Mouse (Mus musculus): Measurements from ENCODE around the gene Myo1b. TPM values are rescaled to one million over a fixed set of nuclear protein-coding genes. Genes with fewer than 3 reads are reported as not detected.
A peak's percentile ranks its signal among the peaks of the same experiment; 100 is the strongest.

The Myo1b gene
- total and polyA plus RNA-seq, 2 experiments from 2014 or later = 27.9 to 44.7 TPM

- Histone ChIP-seq H3K9me3 (ENCODE audit: low read length) (no peaks in the 10 kb centered on the region), H3K27ac (no peak overlapping the region), H3K27me3 (ENCODE audit: insufficient read depth, low read length) (no peaks in the 10 kb centered on the region), H3K4me1 (ENCODE audit: insufficient read depth, low read length) (no peaks in the 10 kb centered on the region), H3K4me3 (ENCODE audit: low read length) (no peak overlapping the region), H3K36me3 (ENCODE audit: insufficient read depth, low read length) (no peaks in the 10 kb centered on the region), H3K4me2 (ENCODE audit: low read depth, low read length) (no peak overlapping the region), H3K9ac (replicated peaks; ENCODE audit: low read length) (no peak overlapping the region)
- WGBS = 93% methylated on average over 1 of the region's 1 CpGs
- ATAC-seq = no peak
- no peak for DNase-seq (ENCODE audit: low spot score)
- no peak for TF ChIP-seq CTCF (IDR thresholded peaks at IDR 0.05; ENCODE audit: low read depth)
These were observed 100.2 kb downstream of the Myo1b start for GRCm38 (mm10) chr1:51815636-51816035.

DNA sequence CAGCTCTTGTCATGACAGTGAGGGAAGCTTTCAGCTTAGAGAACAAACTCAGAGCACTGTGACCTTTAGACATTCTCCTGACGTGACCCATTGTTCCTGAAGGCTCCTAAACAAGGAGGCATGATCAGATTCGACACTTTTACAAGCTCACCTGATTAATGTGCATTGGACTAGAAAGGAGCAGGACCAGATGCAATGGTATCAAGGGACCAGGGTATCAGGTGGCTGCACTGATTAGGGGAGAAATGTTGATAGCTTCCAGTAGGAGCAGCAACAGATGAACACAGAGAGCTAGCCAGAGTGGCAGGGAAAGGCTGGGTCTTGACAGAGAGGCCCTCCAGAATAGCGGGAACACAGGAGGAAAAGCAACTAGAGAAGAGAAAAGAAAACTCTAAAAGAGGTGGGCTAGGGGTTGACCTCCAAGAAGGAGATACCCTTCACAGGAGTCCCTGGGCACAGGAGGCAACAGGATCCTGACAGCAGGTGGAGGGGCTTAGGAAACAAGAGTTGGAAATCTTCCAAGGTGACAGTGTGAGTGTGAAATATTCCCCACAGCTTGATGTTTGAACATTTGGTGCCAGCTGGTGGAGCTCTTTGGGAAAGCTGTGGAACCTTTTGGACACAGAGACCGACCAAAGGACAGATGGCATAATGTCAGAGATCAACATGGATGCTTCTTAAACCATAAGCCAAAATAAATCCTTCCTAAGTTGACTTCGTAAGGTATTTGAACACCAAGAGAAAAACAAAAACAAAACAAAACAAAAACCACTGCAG, 100.8 kb downstream of the Myo1b start:
- DNase-seq (ENCODE audit: low spot score) = peak; percentile 62

DNA sequence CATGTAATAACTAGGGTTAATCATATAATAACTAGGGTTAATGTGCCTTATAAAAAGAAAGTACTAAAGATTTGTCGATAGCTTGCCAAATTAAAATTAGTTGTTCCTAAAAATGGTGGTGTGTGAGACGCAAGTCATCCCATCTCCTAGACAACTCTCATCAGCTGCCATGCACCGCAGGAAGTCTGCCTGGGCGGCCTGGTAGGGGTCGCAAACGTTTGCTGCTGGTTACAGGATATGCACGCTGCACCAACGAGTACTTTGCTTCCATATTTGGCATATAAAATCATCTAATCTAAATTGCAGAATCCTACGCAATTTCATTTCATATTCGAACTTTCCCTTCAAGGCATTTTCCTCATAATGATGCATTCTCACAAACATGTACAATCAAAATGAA, 107.0 kb downstream of the Myo1b start:
- no peak overlapping the region for H3K4me3 ChIP-seq (ENCODE audit: low read length)
- no peak overlapping the region for H3K27ac ChIP-seq
- no peak for TF ChIP-seq CTCF (IDR thresholded peaks at IDR 0.05; ENCODE audit: low read depth)
- H3K9me3 ChIP-seq (ENCODE audit: low read length) = no peaks in the 10 kb centered on the region
- ATAC-seq (no peak), DNase-seq (ENCODE audit: low spot score) (no peak)
- H3K4me2 ChIP-seq (ENCODE audit: low read depth, low read length) = no peak overlapping the region
- 0 out of 2 replicates have a peak, but pooled peaks cover 5% of the 10 kb centered on the region for H3K4me1 ChIP-seq (ENCODE audit: insufficient read depth, low read length)
- no peaks in the 10 kb centered on the region for H3K27me3 ChIP-seq (ENCODE audit: insufficient read depth, low read length)
- H3K9ac ChIP-seq (replicated peaks; ENCODE audit: low read length) = no peak overlapping the region
- 67% methylated on average over 10 of the region's 10 CpGs for WGBS
- H3K36me3 ChIP-seq (ENCODE audit: insufficient read depth, low read length) = no peaks in the 10 kb centered on the region

More for the DNA sequence above, 100.8 kb downstream of the Myo1b start:
- H3K36me3 ChIP-seq (ENCODE audit: insufficient read depth, low read length) = no peaks in the 10 kb centered on the region
- no peak overlapping the region for H3K4me3 ChIP-seq (ENCODE audit: low read length)
- no peaks in the 10 kb centered on the region for H3K9me3 ChIP-seq (ENCODE audit: low read length)
- H3K27ac ChIP-seq = no peak overlapping the region
- ATAC-seq = peak; percentile 49
- no peaks in the 10 kb centered on the region for H3K4me1 ChIP-seq (ENCODE audit: insufficient read depth, low read length)
- H3K27me3 ChIP-seq (ENCODE audit: insufficient read depth, low read length) = no peaks in the 10 kb centered on the region
- peak; percentile 12; the same call in 1 of the 2 replicates for TF ChIP-seq CTCF (IDR thresholded peaks at IDR 0.05; ENCODE audit: low read depth)
- H3K4me2 ChIP-seq (ENCODE audit: low read depth, low read length) = no peak overlapping the region
- no peak overlapping the region for H3K9ac ChIP-seq (replicated peaks; ENCODE audit: low read length)
- WGBS = 62% methylated on average over 5 of the region's 5 CpGs

DNA sequence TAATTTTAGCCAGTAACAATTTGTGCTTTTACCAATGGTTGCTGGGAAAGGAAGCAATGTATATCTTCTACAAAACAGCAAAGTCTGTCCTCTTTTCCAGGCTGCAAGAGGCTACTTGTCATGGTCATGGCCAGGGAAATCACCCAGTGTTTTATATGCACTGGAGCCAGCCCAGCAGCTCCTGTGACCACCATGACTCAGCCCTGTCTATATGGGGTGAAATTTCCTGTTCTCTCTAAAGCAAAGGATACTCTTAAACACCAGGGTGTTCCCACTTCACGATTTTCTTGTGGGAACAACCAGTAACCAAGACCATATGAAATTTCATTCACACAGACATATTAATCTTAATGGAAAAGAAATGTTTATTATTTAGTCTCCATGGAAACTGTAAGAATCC, 107.6 kb downstream of the Myo1b start:
- 0 out of 2 replicates have a peak, but pooled peaks cover 5% of the 10 kb centered on the region for H3K4me1 ChIP-seq (ENCODE audit: insufficient read depth, low read length)
- no peak overlapping the region for H3K4me3 ChIP-seq (ENCODE audit: low read length)
- H3K27ac ChIP-seq = no peak overlapping the region
- no peak overlapping the region for H3K4me2 ChIP-seq (ENCODE audit: low read depth, low read length)
- DNase-seq (ENCODE audit: low spot score) (no peak), ATAC-seq (no peak)
- H3K36me3 ChIP-seq (ENCODE audit: insufficient read depth, low read length) = no peaks in the 10 kb centered on the region
- no peak overlapping the region for H3K9ac ChIP-seq (replicated peaks; ENCODE audit: low read length)
- TF ChIP-seq CTCF (IDR thresholded peaks at IDR 0.05; ENCODE audit: low read depth) = no peak
- no peaks in the 10 kb centered on the region for H3K27me3 ChIP-seq (ENCODE audit: insufficient read depth, low read length)
- no peaks in the 10 kb centered on the region for H3K9me3 ChIP-seq (ENCODE audit: low read length)
- WGBS = 69% methylated on average over 1 of the region's 1 CpGs

DNA sequence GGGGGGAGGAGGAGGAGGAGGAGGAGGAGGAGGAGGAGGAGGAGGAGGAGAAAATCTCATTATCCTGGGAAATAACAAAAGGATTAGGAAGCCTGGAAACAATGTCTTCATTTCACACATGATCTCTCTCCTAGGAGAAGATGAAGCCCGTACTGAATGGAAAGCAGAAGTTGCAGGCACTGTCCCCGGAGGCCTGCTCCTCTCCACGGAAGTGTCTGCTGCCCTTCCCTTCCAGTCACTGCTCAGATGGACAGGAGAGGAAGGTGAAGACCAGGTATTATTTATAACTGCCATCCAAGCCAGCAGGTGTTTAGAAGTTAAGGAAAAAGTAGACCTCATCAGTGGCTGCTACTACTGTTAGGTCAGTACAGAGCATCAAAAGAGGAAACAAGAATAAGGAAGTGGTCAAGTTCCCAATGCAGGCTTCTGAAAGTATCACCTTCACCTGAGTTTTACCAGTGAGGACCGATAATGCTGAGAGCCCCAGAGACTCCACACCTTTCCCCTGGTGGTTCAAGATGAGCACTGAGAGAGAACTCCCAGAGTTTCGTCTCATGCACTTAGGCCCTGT, 110.7 kb downstream of the Myo1b start:
- Histone ChIP-seq H3K4me1 (ENCODE audit: insufficient read depth, low read length) (0 out of 2 replicates have a peak, but pooled peaks cover 5% of the 10 kb centered on the region), H3K27ac (no peak overlapping the region), H3K27me3 (ENCODE audit: insufficient read depth, low read length) (no peaks in the 10 kb centered on the region), H3K9me3 (ENCODE audit: low read length) (no peaks in the 10 kb centered on the region), H3K9ac (replicated peaks; ENCODE audit: low read length) (no peak overlapping the region), H3K4me3 (ENCODE audit: low read length) (no peak overlapping the region), H3K36me3 (ENCODE audit: insufficient read depth, low read length) (no peaks in the 10 kb centered on the region), H3K4me2 (ENCODE audit: low read depth, low read length) (no peak overlapping the region)
- WGBS = 39% methylated on average over 5 of the region's 5 CpGs
- no peak for ATAC-seq
- no peak for TF ChIP-seq CTCF (IDR thresholded peaks at IDR 0.05; ENCODE audit: low read depth)
- no peak for DNase-seq (ENCODE audit: low spot score)

DNA sequence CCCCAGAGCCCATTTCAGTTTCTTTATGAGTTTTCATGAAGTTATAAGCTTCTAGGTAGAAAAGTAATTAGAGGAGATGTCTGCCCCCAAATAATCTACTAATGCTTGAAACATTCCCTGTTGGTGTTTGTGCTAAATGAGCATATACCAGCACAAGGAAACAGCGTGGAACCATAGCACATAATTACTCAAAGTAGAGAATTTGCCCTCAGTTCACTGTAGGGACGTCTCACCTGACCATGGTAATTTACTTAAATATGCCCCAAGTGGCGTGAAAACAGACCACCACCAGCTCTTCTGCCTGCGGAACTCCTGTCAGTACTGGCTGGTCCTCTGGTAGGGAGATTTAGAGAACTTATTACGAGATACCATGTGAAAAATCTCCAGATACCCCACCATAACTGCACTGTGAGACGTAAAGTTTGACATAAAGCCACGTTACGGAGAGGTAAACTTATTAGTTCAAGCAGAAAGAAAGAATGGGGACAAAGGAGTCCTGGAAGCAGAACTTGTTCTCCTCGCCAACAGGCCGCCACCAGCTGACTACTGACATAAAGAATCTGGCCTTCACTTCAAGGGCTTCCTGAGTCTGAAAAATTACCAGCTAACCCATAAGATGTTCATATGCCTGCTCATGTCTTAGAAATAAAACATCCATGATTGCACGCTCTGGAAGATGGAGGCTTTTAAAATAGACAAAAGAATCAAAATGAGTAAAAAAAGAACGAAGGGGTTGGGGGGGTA, 111.4 kb downstream of the Myo1b start:
- Histone ChIP-seq H3K4me3 (ENCODE audit: low read length) (no peak overlapping the region), H3K27ac (no peak overlapping the region)

More for the DNA sequence above, 111.4 kb downstream of the Myo1b start:
- Histone ChIP-seq H3K4me1 (ENCODE audit: insufficient read depth, low read length) (0 out of 2 replicates have a peak, but pooled peaks cover 5% of the 10 kb centered on the region), H3K9me3 (ENCODE audit: low read length) (no peaks in the 10 kb centered on the region), H3K4me2 (ENCODE audit: low read depth, low read length) (no peak overlapping the region), H3K36me3 (ENCODE audit: insufficient read depth, low read length) (no peaks in the 10 kb centered on the region), H3K27me3 (ENCODE audit: insufficient read depth, low read length) (no peaks in the 10 kb centered on the region), H3K9ac (replicated peaks; ENCODE audit: low read length) (no peak overlapping the region)
- no peak for DNase-seq (ENCODE audit: low spot score)
- no peak for TF ChIP-seq CTCF (IDR thresholded peaks at IDR 0.05; ENCODE audit: low read depth)
- no peak for ATAC-seq
- 46% methylated on average over 11 of the region's 12 CpGs for WGBS

All from hindbrain, postnatal 0 days (tissue).